Mouse (Mus musculus) kidney, adult 2 months (tissue): ENCODE results near the gene Sgf29. TPM values are rescaled to one million over a fixed set of nuclear protein-coding genes. Genes with fewer than 3 reads are reported as not detected.

Source experiments
- DNase-seq: peaks from one replicate; pipeline ENCODE4 v3.0.0; 2021
- H3K27ac ChIP-seq: fragments of 200-500 bp; 2 replicates; pipeline ENCODE4 v1.5.1; 2012; ENCODE audit warnings: low read depth, low read length, control low read depth, inconsistent platforms; ENCODE audit not compliant: insufficient read depth
- H3K27me3 ChIP-seq: fragments of 200-500 bp; replicated peaks from 2 replicates; pipeline ENCODE4 v1.6.1; 2012; ENCODE audit warnings: mild to moderate bottlenecking, moderate library complexity, low read length, inconsistent platforms; ENCODE audit not compliant: control insufficient read depth, insufficient read depth
- H3K36me3 ChIP-seq: fragments of 200-500 bp; 2 replicates; pipeline ENCODE4 v1.6.1; 2012; ENCODE audit warnings: mild to moderate bottlenecking, moderate library complexity, low read length, inconsistent platforms; ENCODE audit not compliant: control insufficient read depth, insufficient read depth
- H3K4me1 ChIP-seq: fragments of 200-500 bp; 2 replicates; pipeline ENCODE4 v1.6.1; 2011; ENCODE audit warnings: low read length; ENCODE audit not compliant: control insufficient read depth, insufficient read depth
- H3K4me3 ChIP-seq: fragments of 200-500 bp; 2 replicates; pipeline ENCODE4 v1.5.1; 2011; ENCODE audit warnings: mild to moderate bottlenecking, low read depth, low read length, control low read depth; ENCODE audit not compliant: insufficient read depth
- CTCF ChIP-seq: fragments of 200-500 bp; conservative IDR thresholded peaks from 2 replicates; pipeline ENCODE4 v1.5.1; 2011; ENCODE audit warnings: low read depth, mild to moderate bottlenecking, control low read depth, low read length, moderate library complexity, mixed read lengths; ENCODE audit not compliant: insufficient read depth, insufficient read length
- POLR2A ChIP-seq: fragments of 200-500 bp; IDR thresholded peaks from one replicate; pipeline ENCODE4 v1.6.1; 2011; ENCODE audit warnings: low read depth, low read length, control low read depth
- WGBS: fragments of 180-500 bp; shearing (Covaris S2); methylation state at CpG from one replicate; pipeline ENCODE4 v1.1.7; 2018; 5-methylcytosine and 5-hydroxymethylcytosine counted together
- polyA plus RNA-seq: library from polyadenylated mRNA; depleted of rRNA; stranded (reverse); fragments of >200 nt; gene quantifications from 2 replicates; pipeline ENCODE4 v1.2.3, GENCODE M21; 2012

Gene Sgf29
- polyA plus RNA-seq, 1 experiment, result 28.1 TPM

DNA sequence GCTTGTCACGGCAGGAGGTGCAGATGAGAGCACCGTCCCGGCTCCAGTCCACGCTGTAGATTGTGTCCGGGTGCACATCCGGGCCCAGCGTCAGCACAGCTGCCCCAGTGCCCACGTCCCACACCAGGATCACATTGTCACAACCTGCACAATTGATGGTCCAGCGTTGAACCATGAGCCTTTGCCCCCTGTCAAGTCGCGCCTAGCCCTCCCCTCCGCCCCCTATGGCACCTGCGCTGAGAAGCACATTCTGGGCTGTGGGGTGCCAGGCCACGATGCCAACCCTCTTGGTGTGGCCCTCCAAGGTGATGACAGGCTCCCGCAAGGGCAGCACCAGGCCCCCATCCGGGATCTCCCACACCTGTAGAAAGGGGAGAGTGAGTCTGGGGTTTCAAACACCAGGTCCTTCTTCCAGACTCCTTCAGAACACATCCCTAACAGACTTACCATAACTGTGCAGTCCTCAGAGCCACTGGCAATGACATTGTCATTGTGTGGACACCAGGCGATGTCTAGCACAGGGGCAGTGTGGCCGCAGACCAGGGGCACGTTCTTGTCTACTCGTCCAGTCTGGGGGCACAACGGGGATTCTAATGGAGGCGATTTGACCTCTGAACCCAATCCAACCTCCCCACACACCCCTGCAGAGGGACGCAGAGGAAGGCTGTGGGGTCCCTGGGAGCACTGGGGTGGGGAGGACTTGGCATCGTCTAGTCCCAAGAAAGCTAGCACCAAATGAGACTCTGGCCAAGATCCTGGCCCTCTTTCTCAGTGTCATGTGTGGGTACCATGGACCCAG is 52.6 kb downstream of the Sgf29 start:
- WGBS, result 57% methylated on average over 24 of the region's 24 CpGs
- H3K27ac ChIP-seq, result no peak overlapping the region
- DNase-seq, result no peak
- no peak overlapping the region for H3K4me3 ChIP-seq
- TF ChIP-seq CTCF, result no peak
- TF ChIP-seq POLR2A, result no peak
- H3K4me1 ChIP-seq, result no peaks in the 10 kb centered on the region
- 0 out of 2 replicates have a peak, but pooled peaks cover 2% of the 10 kb centered on the region for H3K27me3 ChIP-seq
- H3K36me3 ChIP-seq, result no peaks in the 10 kb centered on the region

DNA sequence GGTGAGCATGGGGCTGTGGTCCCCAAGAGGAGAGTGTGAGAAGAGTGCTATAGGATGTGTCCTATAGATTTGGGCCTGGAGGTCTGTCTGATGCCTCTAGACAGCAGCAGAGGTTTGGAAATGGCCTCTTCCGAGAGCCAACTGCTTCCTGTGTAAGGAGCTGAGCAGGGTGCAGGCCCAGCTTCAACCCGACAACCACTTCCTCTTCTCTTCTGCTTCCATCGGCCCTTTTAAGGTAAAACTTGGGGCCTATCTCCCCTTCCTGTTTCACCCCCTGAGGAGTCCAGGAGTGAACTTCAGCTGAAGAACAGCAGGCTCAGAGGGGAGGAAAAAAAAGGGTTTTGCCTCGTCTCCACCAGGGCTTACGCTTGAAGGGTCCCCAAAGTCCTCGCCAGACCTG is 53.2 kb downstream of the Sgf29 start:
- 0 out of 2 replicates have a peak, but pooled peaks cover 2% of the 10 kb centered on the region for H3K27me3 ChIP-seq
- H3K4me1 ChIP-seq, result no peaks in the 10 kb centered on the region
- H3K27ac ChIP-seq, result no peak overlapping the region
- TF ChIP-seq POLR2A (no peak), CTCF (no peak)
- WGBS, result 86% methylated on average over 6 of the region's 6 CpGs
- no peaks in the 10 kb centered on the region for H3K36me3 ChIP-seq
- H3K4me3 ChIP-seq, result no peak overlapping the region
- no peak for DNase-seq

DNA sequence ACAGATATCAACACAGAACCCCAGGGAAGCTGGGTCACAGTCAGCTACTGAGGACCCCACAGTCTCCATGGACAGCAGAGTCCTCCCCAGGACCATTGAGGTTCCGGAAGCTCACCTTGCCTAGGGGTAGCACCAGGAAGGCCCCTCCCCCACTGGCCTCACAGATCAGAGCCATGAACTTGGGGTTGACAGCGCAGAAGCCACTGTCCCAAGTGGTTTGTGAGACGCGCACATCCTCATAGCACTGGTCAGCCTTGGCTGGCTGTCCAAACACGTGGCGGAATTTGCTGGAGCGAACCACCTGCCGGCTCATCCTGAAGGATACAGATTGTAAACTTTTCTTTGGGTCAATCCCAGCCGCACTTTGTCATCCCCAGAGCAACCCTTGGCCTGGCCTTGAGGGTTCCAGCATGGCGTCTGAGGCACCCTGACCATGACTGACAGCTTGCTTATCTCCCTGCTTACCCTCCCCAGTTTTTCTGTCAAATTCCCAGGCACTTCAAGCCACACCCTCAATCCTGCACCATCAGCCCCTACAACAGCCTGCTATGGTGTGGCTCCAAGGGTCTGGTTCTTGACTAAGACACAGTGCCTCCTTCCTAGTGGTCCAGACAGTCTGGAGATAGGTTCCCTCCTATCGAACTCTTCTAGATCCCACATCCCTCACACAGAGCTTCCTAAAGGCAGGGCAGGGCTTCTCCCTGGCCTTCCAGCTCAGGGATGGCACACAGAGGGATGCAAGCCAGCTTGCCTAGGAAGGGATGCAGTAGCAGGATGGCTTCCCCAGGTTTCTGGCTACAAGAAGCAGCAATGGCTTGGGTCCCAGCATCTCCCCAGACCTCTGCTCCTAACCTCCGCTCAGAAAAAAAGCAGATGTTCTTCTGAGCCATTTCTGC is 54.0 kb downstream of the Sgf29 start:
- Histone ChIP-seq H3K27me3 (0 out of 2 replicates have a peak, but pooled peaks cover 2% of the 10 kb centered on the region), H3K4me1 (no peaks in the 10 kb centered on the region), H3K4me3 (peak overlapping the region; percentile 20), H3K27ac (no peak overlapping the region), H3K36me3 (no peaks in the 10 kb centered on the region)
- no peak for DNase-seq
- 83% methylated on average over 12 of the region's 12 CpGs for WGBS
- TF ChIP-seq CTCF (no peak), POLR2A (no peak)

DNA sequence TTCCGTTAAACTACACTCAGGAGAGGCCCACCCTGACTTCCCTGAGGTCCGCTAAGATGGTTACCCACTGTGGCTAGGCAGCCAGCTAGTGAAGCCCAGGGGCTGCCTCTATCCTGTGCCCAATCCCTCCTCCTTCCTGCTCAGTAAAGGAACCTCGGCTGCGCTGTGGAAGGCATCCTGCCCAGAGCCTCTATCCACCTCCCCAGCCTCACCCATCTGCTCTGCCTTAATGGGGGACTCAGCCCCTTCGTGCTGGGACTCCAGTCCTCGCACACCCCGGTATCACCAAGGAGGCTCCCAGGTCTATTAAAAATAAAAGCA is 54.6 kb downstream of the Sgf29 start:
- H3K27me3 ChIP-seq, result 0 out of 2 replicates have a peak, but pooled peaks cover 2% of the 10 kb centered on the region
- H3K4me1 ChIP-seq, result no peaks in the 10 kb centered on the region
- TF ChIP-seq POLR2A, result no peak
- TF ChIP-seq CTCF, result no peak
- no peak for DNase-seq
- no peak overlapping the region for H3K27ac ChIP-seq
- 27% methylated on average over 7 of the region's 7 CpGs for WGBS
- H3K36me3 ChIP-seq, result no peaks in the 10 kb centered on the region
- peak overlapping the region; percentile 20; the same call in 1 of the 2 replicates for H3K4me3 ChIP-seq

DNA sequence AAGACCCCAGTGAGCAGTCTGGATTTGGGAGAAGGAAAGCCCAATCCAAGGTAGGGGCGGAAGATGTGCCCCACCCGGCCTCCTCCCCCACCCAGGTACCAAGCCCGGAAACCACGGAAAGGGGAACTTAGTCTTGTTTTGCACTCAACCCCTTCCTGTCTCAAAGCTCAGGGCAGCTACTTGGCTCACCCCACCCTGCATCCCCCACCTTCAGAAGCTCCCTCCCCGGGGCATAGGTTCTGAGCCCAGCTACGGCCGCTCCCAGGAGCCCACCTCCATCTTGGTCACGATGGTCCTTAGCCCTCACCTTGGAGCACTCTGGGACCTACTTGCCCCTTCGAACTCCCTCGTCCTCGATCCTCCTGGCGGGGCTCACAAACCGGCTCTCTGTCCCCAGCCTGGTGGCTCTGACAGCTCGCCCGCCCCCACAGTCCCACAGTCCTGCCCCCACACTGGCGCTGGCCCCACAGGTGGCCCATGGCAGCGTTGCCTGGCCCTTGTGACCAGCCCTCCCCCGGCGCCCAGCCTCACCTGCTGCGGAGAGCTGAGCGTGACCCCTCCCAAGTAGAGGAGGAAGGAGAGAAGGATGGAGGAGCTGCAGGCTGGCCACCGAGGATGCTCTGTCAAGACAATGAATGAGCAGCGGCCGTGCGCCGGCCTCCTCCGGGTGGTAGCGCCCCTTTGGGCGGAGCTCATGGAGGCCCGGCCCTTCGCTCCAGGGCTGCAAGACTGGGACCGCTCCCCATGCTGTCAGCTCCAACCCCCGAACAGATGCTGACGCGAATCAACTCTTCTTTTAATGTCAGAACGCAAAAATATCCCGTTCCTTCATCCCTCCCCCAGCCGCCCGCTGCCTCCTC is 55.2 kb downstream of the Sgf29 start:
- TF ChIP-seq CTCF (no peak), POLR2A (no peak)
- DNase-seq, result peak; percentile 51
- Histone ChIP-seq H3K27ac (no peak overlapping the region), H3K4me1 (no peaks in the 10 kb centered on the region), H3K36me3 (no peaks in the 10 kb centered on the region), H3K4me3 (peak overlapping the region; percentile 25), H3K27me3 (0 out of 2 replicates have a peak, but pooled peaks cover 2% of the 10 kb centered on the region)
- WGBS, result 4% methylated on average over 39 of the region's 39 CpGs

DNA sequence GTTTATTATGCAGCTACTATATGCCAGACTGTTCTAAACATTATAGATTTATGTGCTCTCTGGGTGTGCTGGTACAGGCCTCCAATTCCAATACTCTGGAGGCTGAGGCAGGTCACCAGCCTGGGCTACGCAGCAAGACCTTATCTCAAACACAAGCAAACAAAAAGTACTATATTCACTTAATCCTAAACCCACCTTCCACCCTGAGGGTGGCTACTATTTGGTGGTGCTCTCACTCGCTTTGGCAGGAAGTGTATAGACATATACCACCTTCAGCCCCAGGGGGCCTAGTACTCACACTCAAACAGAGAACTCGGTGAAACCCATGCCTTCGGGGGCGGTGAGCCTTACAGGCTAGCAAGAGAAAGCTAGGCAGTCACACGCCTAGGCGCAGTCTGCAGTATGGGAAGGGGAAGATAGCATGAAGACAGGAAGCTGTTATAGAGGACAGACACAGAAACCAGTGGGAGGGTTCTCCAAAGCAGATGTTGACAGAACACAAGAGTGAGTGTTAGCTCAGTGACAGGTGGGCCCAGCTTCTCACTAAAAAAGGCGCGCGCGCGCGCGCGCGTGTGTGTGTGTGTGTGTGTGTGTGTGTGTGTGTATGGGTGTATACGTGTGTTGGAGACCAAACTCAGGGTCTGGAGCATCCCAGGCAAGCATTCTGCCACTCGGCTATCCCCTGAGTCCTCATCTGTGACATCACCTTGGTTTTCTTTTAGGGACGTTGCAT is 58.5 kb downstream of the Sgf29 start, which contains the start of gene Coro1a:
Gene Coro1a, minus strand, starts transcription at position 346 of the 733 bp plus-strand sequence.
- Histone ChIP-seq H3K27me3 (0 out of 2 replicates have a peak, but pooled peaks cover 2% of the 10 kb centered on the region), H3K27ac (no peak within 1 kb of the TSS), H3K4me3 (no peak within 1 kb of the TSS), H3K36me3 (no peaks in the 10 kb centered on the region), H3K4me1 (no peaks in the 10 kb centered on the region)
- WGBS, result 84% methylated on average over 19 of the region's 19 CpGs
- DNase-seq, result no peak
- TF ChIP-seq CTCF, result no peak
- TF ChIP-seq POLR2A, result no peak
